ENCODE assay signal across 13 mouse cellular contexts in the genomic region with DNA sequence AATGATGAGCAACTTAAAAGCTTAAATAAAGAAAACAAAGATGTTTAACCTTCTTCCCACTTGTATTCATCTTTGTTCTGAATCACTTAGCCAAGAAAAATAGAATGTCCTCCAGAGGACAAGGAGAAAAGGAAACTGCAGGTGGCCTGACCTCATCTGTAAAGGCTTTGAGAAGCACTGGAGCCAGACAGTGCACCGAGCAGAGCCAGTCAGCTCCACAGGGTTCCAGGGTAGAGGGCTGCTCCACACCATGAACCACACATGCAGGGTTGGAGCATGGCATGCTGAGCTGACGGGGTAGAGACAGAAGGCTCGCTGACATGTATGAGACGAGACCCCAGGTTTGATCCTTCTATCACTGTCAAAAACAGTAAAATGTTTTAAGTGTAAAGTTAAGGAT. TPM values are rescaled to one million over a fixed set of nuclear protein-coding genes. Genes with fewer than 3 reads are reported as not detected.
A peak's percentile ranks its signal among the peaks of the same experiment; 100 is the strongest.
DNase-seq lines count a peak whose midpoint lies in the region; ATAC-seq and TF ChIP-seq lines count a peak whose summit lies in the region.
"Had no signal": no experiment of that assay in that cellular context is flagged by ENCODE, and none has a peak within 500 bp of the region (broad histone marks: within the 10 kb centered on the region; RNA-seq: fewer than 3 reads in every experiment).

No protein-coding gene starts in this region.

- WGBS in forebrain, embryonic 10.5 days: 36% methylated on average over 4 of the region's 4 CpGs
- 18% methylated on average over 4 of the region's 4 CpGs for WGBS in forebrain, embryonic 16.5 days
- 10% methylated on average over 4 of the region's 4 CpGs for WGBS in midbrain, embryonic 13.5 days
- WGBS in midbrain, embryonic 16.5 days: 19% methylated on average over 4 of the region's 4 CpGs
- WGBS in midbrain, postnatal 0 days: 29% methylated on average over 4 of the region's 4 CpGs
- 80% methylated on average over 4 of the region's 4 CpGs for WGBS in heart, embryonic 12.5 days

- no peaks in the 10 kb centered on the region for H3K27me3 ChIP-seq in forebrain, embryonic 10.5 days (ENCODE audit: poor library complexity, severe bottlenecking)
- no peaks in the 10 kb centered on the region for H3K27me3 ChIP-seq in forebrain, embryonic 16.5 days (replicated peaks; ENCODE audit: control insufficient read depth, insufficient read depth, low read length)
- no peaks in the 10 kb centered on the region for H3K27me3 ChIP-seq in midbrain, embryonic 13.5 days
- no peaks in the 10 kb centered on the region for H3K27me3 ChIP-seq in midbrain, embryonic 16.5 days (ENCODE audit: control insufficient read depth, insufficient read depth, low read depth, low read length)
- H3K27me3 ChIP-seq in midbrain, postnatal 0 days (ENCODE audit: insufficient read depth, low read length): no peaks in the 10 kb centered on the region
- no peaks in the 10 kb centered on the region for H3K27me3 ChIP-seq in heart, embryonic 12.5 days (replicated peaks)

- no peaks in the 10 kb centered on the region for H3K9me3 ChIP-seq in forebrain, embryonic 10.5 days
- H3K9me3 ChIP-seq in forebrain, embryonic 16.5 days (ENCODE audit: control insufficient read depth, low read length): no peaks in the 10 kb centered on the region
- no peaks in the 10 kb centered on the region for H3K9me3 ChIP-seq in midbrain, embryonic 13.5 days
- H3K9me3 ChIP-seq in midbrain, embryonic 16.5 days (replicated peaks; ENCODE audit: control insufficient read depth, low read length, poor library complexity, severe bottlenecking): no peaks in the 10 kb centered on the region
- H3K9me3 ChIP-seq in midbrain, postnatal 0 days (ENCODE audit: low read length): no peaks in the 10 kb centered on the region
- H3K9me3 ChIP-seq in heart, embryonic 12.5 days (replicated peaks): no peaks in the 10 kb centered on the region

- peaks cover 31% of the 10 kb centered on the region for H3K36me3 ChIP-seq in forebrain, embryonic 10.5 days (replicated peaks)
- no peaks in the 10 kb centered on the region for H3K36me3 ChIP-seq in forebrain, embryonic 16.5 days (ENCODE audit: control insufficient read depth, insufficient read depth)
- H3K36me3 ChIP-seq in midbrain, embryonic 13.5 days: peaks cover 3% of the 10 kb centered on the region; the same call in 1 of the 2 replicates
- H3K36me3 ChIP-seq in midbrain, embryonic 16.5 days (ENCODE audit: control insufficient read depth, insufficient read depth, low read length): no peaks in the 10 kb centered on the region
- H3K36me3 ChIP-seq in midbrain, postnatal 0 days (ENCODE audit: insufficient read depth, low read length): no peaks in the 10 kb centered on the region
- H3K36me3 ChIP-seq in heart, embryonic 12.5 days: peaks cover 9% of the 10 kb centered on the region

- H3K4me2 ChIP-seq in forebrain, embryonic 16.5 days (ENCODE audit: low read length): no peak overlapping the region
- H3K4me2 ChIP-seq in midbrain, embryonic 13.5 days (replicated peaks): no peak overlapping the region
- no peak overlapping the region for H3K4me2 ChIP-seq in midbrain, embryonic 16.5 days (ENCODE audit: low read length)
- H3K4me2 ChIP-seq in midbrain, postnatal 0 days (ENCODE audit: low read depth, low read length, poor library complexity, severe bottlenecking): no peak overlapping the region
- no peak overlapping the region for H3K4me2 ChIP-seq in heart, embryonic 12.5 days
- H3K4me2 ChIP-seq: liver, embryonic 11.5 days had no signal

- no peak overlapping the region for H3K4me3 ChIP-seq in forebrain, embryonic 10.5 days
- no peak overlapping the region for H3K4me3 ChIP-seq in forebrain, embryonic 16.5 days (replicated peaks; ENCODE audit: low read length)
- no peak overlapping the region for H3K4me3 ChIP-seq in midbrain, embryonic 13.5 days (replicated peaks)
- H3K4me3 ChIP-seq in midbrain, embryonic 16.5 days (ENCODE audit: low read depth, low read length): no peak overlapping the region
- H3K4me3 ChIP-seq in midbrain, postnatal 0 days (ENCODE audit: low read depth, low read length): no peak overlapping the region
- H3K4me3 ChIP-seq in heart, embryonic 12.5 days: no peak overlapping the region

- H3K9ac ChIP-seq in forebrain, embryonic 16.5 days (replicated peaks; ENCODE audit: low read depth, low read length): no peak overlapping the region
- H3K9ac ChIP-seq in midbrain, embryonic 13.5 days (replicated peaks): no peak overlapping the region
- H3K9ac ChIP-seq in midbrain, embryonic 16.5 days (ENCODE audit: low read depth, low read length): no peak overlapping the region
- H3K9ac ChIP-seq in midbrain, postnatal 0 days (replicated peaks; ENCODE audit: low read length, poor library complexity, severe bottlenecking): no peak overlapping the region
- H3K9ac ChIP-seq in heart, embryonic 12.5 days: no peak overlapping the region

- TF ChIP-seq CTCF in midbrain, postnatal 0 days (IDR thresholded peaks at IDR 0.05): no peak

- H3K4me1 ChIP-seq in forebrain, embryonic 10.5 days: peaks cover 13% of the 10 kb centered on the region
- no peaks in the 10 kb centered on the region for H3K4me1 ChIP-seq in forebrain, embryonic 16.5 days (replicated peaks; ENCODE audit: control insufficient read depth, insufficient read depth, low read length)
- peaks cover 8% of the 10 kb centered on the region for H3K4me1 ChIP-seq in midbrain, embryonic 13.5 days (replicated peaks)
- no peaks in the 10 kb centered on the region for H3K4me1 ChIP-seq in midbrain, embryonic 16.5 days (ENCODE audit: control insufficient read depth, insufficient read depth, low read length)
- H3K4me1 ChIP-seq in midbrain, postnatal 0 days (ENCODE audit: insufficient read depth, low read length): no peaks in the 10 kb centered on the region
- no peaks in the 10 kb centered on the region for H3K4me1 ChIP-seq in heart, embryonic 12.5 days (replicated peaks)

- no peak for ATAC-seq in forebrain, embryonic 16.5 days
- ATAC-seq in midbrain, embryonic 13.5 days: 0 out of 2 replicates have a peak, but pooled peaks have one; percentile 34
- ATAC-seq in midbrain, embryonic 16.5 days: no peak
- ATAC-seq in midbrain, postnatal 0 days (ENCODE audit: low FRiP score): no peak
- no peak for ATAC-seq in heart, embryonic 12.5 days (ENCODE audit: insufficient number of reproducible peaks, low FRiP score)

- H3K27ac ChIP-seq in forebrain, embryonic 10.5 days: no peak overlapping the region
- no peak overlapping the region for H3K27ac ChIP-seq in forebrain, embryonic 16.5 days (ENCODE audit: low read length)
- H3K27ac ChIP-seq in midbrain, embryonic 13.5 days: no peak overlapping the region
- H3K27ac ChIP-seq in midbrain, embryonic 16.5 days (ENCODE audit: low read length): no peak overlapping the region
- H3K27ac ChIP-seq in midbrain, postnatal 0 days (ENCODE audit: low read depth, low read length): no peak overlapping the region
- H3K27ac ChIP-seq in heart, embryonic 12.5 days (ENCODE audit: poor library complexity, severe bottlenecking): no peak overlapping the region

- DNase-seq in forebrain, embryonic 10.5 days (ENCODE audit: extremely low spot score, low spot score): peak; percentile 32
- peak; percentile 51 for DNase-seq in embryo, embryonic 10.5 days (ENCODE audit: low spot score)
- peak; percentile 21 for DNase-seq in midbrain, postnatal 0 days (ENCODE audit: low spot score)
- DNase-seq in adrenal gland, postnatal 36 days: no peak
- DNase-seq: adrenal gland, postnatal 10 days; thymus, adult 2 months had no signal

RNA-seq across cellular contexts. Expression of a gene that starts 52.6 kb away (rescaled TPM):
- polyA plus RNA-seq in forebrain, embryonic 10.5 days (2016; fragmentation: Nextera tagmentation; extraction: Ambion mirVana): 0.17 TPM in 1 of 2 replicates, not detected in the other
- polyA plus RNA-seq in forebrain, embryonic 16.5 days (2015; fragmentation: Nextera tagmentation; extraction: Ambion mirVana): 0.11 and 0.16 TPM in 2 replicates
- polyA plus RNA-seq in midbrain, embryonic 13.5 days (2015; fragmentation: Nextera tagmentation; extraction: Ambion mirVana): 0.16 and 0.17 TPM in 2 replicates
- 0.07 and 0.28 TPM in 2 replicates for polyA plus RNA-seq in midbrain, embryonic 16.5 days (2015; fragmentation: Nextera tagmentation; extraction: Ambion mirVana)
- total RNA-seq in midbrain, postnatal 0 days (2014; rRNA removed): 0.19 and 0.22 TPM in 2 replicates
- 0.25 and 0.27 TPM in 2 replicates for polyA plus RNA-seq in midbrain, postnatal 0 days (2015; fragmentation: Nextera tagmentation; extraction: Ambion mirVana)
- 0.09 and 0.15 TPM in 2 replicates for polyA plus RNA-seq in heart, embryonic 12.5 days (2016; fragmentation: Nextera tagmentation; extraction: Ambion mirVana)
- not detected for total RNA-seq in adrenal gland, postnatal 36 days (2021)
- total RNA-seq: megakaryocyte, adult 5-6 weeks had no signal
- polyA plus RNA-seq: kidney, embryonic 14.5 days had no signal

Comparison
In these comparisons a context has a peak if more than half of its experiments do, and no peak if none do; other contexts are left out.
1. DNase-seq: peak in forebrain, embryonic 10.5 days (single experiment), embryo, embryonic 10.5 days (single experiment) and midbrain, postnatal 0 days (single experiment); none in adrenal gland, postnatal 36 days (0 of 2).